Mouse (Mus musculus) gastrocnemius, adult 18-20 months (tissue): Measurements from ENCODE around the gene Ppp1r14d. TPM values are rescaled to one million over a fixed set of nuclear protein-coding genes. Genes with fewer than 3 reads are reported as not detected.

Source experiments
- DNase-seq: peaks from one replicate; pipeline ENCODE4 v3.0.0; 2021; ENCODE audit warnings: low spot score
- total RNA-seq, 2 experiments: library from RNA; stranded (reverse); gene quantifications; 2 replicates each; pipeline ENCODE4 v1.2.3; 2021

The Ppp1r14d gene
- total RNA-seq, 2 experiments from 2014 or later, result not detected

GRCm38 (mm10) chr2:119172862-119173576 is 56.7 kb downstream of the Ppp1r14d start:
- no peak for DNase-seq

- no peak for DNase-seq
Measured at GRCm38 (mm10) chr2:119172446-119172845, 57.3 kb downstream of the Ppp1r14d start.

GRCm38 (mm10) chr2:119171574-119171973 is 58.1 kb downstream of the Ppp1r14d start:
- DNase-seq, result no peak

GRCm38 (mm10) chr2:119170282-119170681 is 59.4 kb downstream of the Ppp1r14d start:
- DNase-seq, result no peak

Other genes with a start within 250 kb of the Ppp1r14d start
- gene Ccdc32, start 200.5 kb downstream of the Ppp1r14d start, total RNA-seq, result 1 to 10 TPM; 3.6 to 3.9 TPM
- gene Rpusd2, start 195.1 kb downstream of the Ppp1r14d start, total RNA-seq, result 1 to 10 TPM; 2.5 to 3.2 TPM
- under 1 TPM; 0.05 to 0.27 TPM for gene Knl1, start 182.8 kb downstream of the Ppp1r14d start, total RNA-seq
- under 1 TPM; 0.68 to 0.71 TPM for gene Rad51, start 117.1 kb downstream of the Ppp1r14d start, total RNA-seq
- gene Rmdn3, start 72.9 kb downstream of the Ppp1r14d start, total RNA-seq, result 1 to 10 TPM; 3.4 to 4.9 TPM
- under 1 TPM in 1 of 2 experiments, not detected in 1; 0.39 TPM for gene Gchfr, start 62.1 kb downstream of the Ppp1r14d start, total RNA-seq
- gene Gm14137, start 55.4 kb downstream of the Ppp1r14d start, total RNA-seq, result not detected
- gene Zfyve19, start 21.3 kb downstream of the Ppp1r14d start, total RNA-seq, result 10 to 100 TPM; 13.8 to 14.4 TPM
- 1 to 10 TPM; 7.9 to 9.1 TPM for gene Dnajc17, start 21.1 kb downstream of the Ppp1r14d start, total RNA-seq
- not detected for gene Spint1, start 7.5 kb upstream of the Ppp1r14d start, total RNA-seq
- gene Rhov, start 41.4 kb upstream of the Ppp1r14d start, total RNA-seq, result not detected
- 10 to 100 TPM; 10.1 to 10.2 TPM for gene Vps18, start 58.8 kb upstream of the Ppp1r14d start, total RNA-seq
- 1 to 10 TPM; 3.2 to 4.5 TPM for gene Dll4, start 95.9 kb upstream of the Ppp1r14d start, total RNA-seq
- 100 to 1,000 TPM in 1 of 2 experiments, 10 to 100 TPM in 1; 50.6 to 108 TPM for gene Chac1, start 121.3 kb upstream of the Ppp1r14d start, total RNA-seq
- 10 to 100 TPM; 11.2 to 12.1 TPM for gene Ino80, start 247.8 kb upstream of the Ppp1r14d start, total RNA-seq